Mouse (Mus musculus) 416B (cell line): ENCODE measurements at regions not wholly inside any gene's neighbourhood (a gene's known extent, or its start where the extent isn't known, plus 50 kb on each side); places are given as distances from the start of the nearest gene placed in this dataset.

Source experiments
- DNase-seq: peaks from one replicate; pipeline ENCODE4 v3.0.0; 2011; ENCODE audit warnings: low read depth

DNA sequence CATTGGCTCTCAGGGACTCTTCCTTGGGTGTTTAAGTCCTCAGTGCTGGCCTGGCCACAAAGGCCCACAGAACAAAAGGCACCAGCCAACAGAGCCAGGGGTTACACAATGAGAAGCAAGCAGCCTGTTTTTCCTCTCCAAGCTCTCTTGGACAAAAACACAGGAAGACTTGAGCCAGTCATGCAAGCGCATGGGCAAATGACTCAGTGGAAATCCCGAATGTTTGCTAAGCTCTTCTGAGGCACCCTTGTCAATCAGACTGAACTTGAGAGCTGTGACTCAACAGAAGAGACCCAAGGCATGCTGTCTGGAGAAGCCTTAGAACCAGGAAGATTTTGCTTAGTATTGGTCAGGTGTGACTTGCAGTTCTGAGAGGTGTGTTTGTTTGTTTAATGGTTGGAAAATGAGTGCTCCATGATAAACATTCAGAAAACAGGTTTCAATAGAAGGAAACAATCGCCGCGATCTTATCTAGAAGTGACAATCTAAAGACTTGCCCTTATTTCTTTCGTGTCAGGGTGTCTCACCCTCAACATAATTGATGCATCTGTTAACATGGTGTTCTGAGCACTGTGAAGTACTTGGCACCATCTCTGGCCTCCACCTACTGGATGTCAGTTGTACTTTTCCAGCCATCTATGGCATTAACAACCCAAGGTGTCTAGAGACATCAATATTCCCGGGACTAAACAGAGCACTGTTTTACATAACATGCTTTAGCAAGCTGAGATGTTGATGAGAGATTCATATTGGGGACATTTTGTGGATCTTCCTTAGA is 124.0 kb upstream of the Tmc1 start:
- DNase-seq: peak; percentile 90

DNA sequence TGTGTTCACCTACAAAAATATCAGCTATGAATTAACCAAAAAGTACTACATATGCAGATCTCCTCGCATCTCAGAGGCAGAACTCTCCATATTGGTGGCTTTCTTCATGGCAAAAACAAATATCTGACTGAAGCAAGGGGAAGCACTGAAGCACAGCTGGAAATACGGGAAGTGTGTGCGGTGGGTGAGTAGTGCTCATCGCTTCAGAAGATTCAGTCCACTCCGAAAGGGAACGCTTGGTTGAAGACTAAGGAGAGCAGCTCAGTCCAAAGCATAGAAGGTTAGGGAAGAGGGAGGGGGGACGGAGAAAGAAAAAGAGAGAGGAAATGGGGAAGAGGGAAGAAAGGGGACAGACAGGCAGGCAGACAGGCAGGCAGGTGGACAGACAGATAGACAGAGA is 114.4 kb upstream of the Tmc1 start:
- no peak for DNase-seq

DNA sequence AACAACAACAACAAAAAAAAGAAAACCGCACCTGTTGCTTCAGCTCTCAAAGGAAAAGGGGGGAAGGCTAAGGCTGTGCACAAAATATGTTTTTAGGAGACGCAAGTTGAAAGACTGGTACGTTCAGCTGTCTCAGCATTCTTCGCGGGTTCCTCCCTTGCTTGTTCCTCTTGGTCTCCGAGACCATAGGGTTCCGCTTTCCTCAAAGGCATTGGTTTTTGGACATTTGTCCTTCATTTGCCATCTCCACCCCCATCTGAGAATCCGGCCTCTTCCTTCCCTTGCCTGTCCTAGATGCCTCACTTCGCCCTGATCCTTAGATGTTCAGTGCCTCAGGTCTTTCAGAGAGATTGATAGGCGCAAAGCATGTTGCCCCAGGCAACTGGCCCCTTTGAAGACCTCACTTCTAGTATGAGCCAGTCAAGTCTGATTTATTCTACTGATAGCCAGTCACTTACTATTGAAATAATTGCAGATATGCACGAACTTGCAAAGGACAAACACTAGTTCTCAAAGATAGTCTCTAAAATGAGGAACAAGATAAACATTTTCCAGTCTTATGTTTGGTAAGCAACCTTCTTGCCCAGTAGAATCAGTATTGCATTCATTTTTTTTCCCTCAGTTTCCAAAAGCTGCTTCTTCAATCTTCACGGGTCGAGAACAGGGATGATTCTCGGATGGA is 112.6 kb upstream of the Tmc1 start:
- DNase-seq: no peak

DNA sequence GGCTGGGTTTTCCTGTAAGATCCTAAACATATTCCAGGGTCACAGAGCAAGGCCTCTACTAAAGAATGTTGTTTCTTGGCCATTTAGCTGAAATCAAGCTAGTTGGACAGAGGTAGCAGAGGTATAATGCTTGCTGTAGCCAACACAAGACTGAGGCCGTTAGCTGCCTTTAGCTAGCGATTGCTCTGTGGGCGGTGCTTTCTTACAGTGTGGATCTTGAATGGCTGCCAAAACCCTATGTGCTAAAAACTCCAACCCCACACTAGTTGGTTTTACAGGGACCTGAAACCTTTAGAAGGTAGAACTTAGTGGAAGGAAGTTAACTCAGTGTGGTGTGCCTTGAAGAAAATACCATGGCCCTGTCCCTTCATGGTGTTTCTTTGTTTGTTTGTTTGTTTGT is 110.9 kb upstream of the Tmc1 start:
- peak; percentile 43 for DNase-seq

DNA sequence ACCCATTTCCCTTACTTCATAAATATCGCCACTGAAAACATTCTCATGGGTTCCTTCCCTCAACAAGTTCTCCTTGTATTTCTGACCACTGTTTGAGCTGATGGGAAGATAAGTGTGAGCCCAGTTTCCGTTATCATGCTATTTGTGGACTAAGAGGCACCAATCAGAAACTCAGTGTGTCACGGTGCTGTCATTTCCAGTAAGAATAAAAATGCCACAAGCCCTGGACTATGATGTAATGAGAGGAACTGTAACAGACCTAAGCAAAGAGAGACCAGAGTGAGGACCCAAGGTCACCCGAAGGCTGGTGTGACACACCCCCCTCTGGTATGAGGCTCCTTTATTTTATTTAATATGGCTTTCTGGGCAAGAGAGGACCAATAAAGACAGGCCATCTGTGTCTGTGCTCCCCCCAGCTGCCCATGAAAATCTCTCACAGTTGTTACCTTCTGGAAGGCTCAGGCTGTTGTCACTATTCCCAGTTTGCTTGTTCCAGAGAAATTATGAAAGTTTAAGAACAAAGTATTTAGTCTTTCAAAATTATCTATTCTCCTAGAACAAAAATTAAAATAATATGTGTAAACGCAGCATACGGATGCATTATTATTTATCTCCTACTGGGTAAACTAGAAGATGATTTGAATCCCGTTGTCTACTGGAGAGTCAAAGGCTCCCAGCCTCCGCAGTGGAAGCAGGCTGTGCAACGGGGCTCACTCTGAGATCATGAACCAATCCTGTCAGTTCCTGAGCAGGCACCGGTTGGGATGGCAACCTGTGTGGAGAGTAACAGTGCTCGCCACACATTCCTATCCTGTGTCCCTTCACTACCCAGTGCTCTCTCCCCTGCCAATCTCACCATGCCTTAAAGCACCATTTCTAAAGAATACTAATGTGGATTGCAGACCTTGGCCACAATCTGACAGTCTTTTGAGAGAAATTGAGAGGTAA is 99.9 kb upstream of the Tmc1 start:
- DNase-seq: peak; percentile 98

DNA sequence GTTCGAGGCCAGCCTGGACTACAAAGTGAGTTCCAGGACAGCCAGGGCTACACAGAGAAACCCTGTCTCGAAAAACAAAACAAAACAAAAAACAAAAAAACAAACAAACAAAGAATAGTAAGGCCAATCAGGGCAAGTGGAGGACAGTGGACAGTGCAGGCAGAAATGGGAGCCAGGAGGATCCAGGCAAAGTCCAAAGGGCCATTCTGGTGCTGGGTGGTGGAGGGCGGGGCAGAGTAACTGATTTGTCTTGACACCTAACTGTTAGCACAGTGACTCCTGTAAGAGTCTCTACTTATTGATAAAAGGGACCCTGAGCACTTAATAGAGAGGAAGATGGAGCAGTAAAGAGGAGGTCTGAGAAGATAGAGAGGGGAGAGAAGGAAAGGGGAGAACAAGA is 98.8 kb upstream of the Tmc1 start:
- peak; percentile 11 for DNase-seq

DNA sequence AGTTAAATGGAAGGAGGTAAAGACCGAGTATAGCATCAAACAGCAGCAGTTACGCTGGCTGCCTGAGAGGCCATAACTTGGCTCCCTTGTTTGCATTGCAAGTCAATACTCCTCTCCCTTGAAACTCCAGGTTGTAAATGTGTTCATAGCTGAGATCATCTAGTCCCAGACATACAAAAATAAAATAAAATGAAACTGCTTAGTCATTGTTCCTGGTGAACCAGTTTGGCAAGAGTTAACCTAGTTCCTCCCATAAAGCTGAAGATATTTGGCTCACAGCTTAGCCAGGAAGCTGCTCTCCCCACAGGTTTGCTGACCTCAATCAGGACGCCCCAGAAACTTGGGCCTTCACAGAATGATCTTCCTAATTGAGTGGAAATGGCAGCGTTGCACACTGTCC is 97.9 kb upstream of the Tmc1 start:
- DNase-seq: peak; percentile 78

DNA sequence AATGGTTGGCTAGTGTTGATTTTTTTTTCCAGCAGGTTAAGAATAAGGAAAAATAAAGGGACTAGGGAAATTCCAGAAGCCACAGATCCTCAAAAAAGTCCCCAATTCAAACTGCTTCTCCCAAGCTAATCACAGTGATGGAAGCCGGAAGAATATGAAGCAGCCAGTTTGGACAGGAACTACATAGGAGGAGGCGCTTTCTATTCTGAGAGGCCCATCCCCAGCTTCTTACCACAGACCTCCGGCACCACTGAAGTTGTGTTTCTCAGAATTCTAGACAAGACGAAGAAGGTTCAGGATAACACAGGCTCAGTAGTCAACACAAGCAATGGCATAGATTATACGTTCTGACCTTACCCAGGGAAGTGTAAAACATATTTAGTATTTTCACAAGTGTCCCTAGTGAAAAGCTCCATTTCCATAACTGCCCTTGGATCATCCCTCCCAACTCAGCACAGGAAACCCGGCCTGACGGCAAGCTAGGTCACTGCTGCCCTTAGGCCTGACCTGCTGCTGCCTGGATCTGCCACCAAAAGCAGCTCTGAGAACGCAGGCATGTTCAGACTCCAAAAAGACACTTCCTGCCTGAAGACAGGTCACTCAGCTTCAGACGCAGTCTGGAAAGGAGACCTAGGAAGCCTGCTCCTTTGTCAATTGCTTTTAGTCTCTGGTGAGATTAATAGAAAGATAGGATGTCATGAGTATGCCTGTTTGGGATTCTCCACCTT is 97.2 kb upstream of the Tmc1 start:
- peak; percentile 42 for DNase-seq

DNA sequence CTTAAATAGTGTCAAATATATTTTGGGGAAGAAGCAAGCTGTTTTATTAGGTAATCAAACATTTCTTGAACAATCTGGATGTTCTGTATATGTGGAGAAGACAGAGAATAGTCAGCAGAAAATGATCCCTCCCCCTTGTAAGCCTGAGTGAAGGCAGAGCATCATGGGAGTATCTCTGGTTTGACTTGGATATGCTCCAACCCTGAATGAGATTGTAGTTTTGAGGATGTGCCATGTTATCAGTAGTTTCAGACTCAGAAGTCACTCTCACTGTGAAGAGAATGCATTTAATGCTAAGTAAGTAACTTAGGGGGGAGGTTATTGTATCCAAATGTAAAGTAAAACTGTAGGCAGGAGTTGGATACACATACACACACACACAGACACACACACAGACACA is 95.3 kb upstream of the Tmc1 start:
- peak; percentile 40 for DNase-seq

DNA sequence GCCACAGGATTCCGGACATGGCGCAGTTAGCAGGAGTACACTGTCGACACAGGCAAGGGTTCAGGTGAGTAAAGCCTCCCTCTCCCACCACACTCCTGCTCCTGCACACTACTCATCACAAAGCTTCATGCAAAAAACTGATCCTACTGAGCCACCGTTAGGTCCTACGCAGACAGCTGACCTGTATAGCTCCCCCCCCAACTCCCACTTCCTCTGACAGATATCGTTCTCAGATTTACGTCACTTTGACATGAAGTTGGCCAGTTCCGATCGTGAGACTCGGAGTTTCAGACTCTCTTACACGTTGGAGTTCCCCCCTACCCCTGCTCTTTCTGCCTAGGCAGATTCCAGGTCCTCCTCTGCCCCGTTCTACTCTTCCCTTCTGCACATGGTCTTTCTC is 91.6 kb upstream of the Tmc1 start:
- no peak for DNase-seq

DNA sequence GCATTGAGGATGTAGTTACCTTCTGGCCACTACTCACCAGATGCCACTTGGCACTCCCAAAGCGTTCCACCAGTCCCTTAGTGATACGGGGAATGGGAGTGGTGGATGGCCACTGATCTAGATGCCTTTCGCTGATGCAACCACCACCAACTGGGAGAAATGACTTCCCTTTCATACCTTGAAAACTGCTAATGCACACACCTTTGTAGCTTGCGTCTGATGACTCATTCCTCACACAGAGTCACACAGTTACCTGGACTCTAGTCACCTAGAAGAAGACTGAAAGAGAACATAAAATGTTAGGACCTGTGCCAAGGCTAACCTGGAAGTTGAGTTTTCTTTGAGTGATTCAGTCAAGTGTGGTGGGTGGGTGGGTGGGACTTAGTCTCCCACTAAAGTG is 90.0 kb upstream of the Tmc1 start:
- no peak for DNase-seq

DNA sequence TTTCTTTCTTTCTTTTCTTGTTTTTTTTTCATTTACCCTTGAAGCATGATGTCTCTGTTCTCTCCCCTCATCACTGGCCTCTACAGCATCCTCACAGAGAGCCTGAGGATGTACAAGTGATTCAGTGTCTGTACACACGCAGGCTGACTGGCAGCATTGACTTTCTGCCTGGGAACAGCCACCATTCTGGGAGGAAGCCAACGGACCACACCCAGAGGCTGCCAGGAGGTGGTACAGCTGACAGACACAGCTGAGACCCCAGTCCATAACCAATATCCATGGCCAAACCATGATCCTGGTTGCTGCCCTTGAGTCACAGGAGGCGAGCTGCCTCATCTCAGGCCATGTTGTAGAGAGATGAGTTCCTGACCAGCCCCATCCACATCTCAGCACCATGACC is 88.5 kb upstream of the Tmc1 start:
- DNase-seq: no peak

DNA sequence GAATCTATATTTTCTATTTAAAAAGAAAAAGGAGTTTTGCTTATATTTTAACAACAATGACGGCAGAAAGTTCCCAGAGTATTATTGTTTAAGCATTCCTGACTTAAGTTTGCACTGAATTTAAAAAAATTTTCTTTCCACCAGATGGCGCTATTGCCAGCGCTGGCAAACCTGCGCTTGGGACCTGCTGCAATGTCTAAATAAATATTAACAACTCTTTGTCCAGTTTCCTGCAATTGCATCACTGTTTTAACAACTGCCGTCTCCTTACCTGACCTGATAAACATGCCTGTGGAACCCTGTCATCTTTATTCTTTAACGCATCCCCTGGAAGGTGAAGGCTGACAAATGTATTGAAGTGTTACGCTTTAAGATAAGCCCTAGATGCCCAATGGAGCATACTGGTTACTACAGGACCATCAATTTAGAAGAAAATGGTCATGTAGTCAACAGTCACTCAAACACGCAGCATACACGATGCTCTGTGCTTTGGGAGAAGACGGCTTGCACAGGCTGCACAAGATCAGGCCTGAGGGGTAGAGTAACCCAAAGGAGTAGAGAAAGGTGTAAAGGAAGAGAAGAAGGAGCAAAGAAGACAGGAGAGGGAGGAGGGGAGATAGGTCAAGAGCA is 83.6 kb upstream of the Tmc1 start:
- peak; percentile 95 for DNase-seq

DNA sequence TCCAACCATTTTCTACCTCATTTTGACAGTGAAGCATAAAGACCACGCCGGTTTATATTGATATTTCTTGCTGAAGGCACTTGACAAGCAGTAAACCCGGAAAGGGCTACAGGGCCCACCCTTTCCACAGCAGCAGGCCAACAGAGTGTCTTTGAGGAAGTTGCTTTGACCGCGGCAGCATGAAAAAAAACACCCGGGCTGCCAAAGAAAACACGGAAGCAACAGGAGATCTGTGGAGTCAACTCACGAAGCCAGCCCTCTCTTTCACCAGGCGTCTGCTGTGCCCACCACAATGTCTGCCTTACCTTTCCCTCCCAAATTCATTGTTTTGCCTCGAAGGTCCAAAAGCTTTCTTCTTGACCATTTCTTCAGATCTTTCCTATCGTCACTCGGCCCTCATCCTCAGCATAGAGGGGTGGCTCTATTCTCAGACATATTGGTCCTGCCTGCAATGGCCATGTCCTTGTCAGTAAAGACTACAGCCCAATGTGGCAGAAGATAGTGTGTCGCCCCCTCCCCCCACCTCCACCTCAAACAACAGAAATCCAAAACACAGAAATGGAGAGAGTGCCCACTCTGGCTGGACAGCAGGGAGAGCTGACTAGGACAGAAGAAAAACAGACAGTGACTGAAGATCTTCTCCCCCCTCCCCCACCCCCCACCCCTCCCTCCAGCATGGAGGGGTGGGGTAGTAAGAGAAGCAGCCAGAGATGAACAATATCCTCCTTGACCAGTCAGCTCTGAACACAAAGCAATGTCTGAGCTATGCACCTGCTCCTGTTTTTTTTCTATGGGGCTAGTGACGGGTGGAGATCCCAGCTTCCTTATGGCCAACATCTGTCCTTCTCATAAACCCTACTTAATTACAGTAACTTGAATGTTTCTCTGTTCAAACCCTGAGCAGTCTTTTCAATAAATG is 82.8 kb upstream of the Tmc1 start:
- peak; percentile 98 for DNase-seq

DNA sequence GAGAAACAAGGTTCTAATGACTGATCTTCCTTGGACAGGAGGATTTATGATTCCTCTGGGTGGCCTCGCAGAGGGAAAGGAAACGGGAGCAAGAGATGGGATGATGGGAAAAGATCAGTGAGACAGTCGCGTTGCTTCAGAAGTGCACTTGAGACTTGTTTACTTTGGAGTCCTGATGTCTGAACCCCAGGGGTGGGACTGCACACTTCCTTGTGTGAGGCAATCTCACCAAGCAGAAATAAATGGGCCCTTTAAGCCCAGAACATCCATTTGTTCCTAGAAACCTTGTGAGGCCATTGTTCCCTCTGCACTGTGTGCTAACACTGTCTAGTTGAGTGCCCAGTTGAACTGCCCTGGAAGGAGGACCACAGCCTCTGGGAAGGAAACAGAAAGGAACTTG is 81.5 kb upstream of the Tmc1 start:
- DNase-seq: peak; percentile 15

DNA sequence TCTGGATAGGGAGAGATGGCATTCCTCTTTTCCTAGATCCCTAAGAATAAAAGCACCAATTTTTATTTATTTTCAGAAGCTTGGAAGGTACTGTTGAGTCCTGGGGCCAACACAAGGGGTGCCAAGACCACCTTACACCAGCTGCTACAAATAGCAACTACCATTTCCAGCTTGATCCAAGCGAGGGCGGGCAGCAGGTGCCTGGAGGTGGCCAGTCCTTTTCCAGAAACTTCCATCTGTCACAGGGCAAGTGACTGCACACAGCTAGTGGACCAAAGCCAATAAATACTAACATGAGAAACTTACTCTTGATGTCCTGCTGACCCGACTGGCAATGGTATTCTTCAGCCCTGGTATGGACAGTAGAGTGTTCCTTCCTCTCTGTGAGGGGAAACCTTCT is 80.0 kb upstream of the Tmc1 start:
- no peak for DNase-seq

DNA sequence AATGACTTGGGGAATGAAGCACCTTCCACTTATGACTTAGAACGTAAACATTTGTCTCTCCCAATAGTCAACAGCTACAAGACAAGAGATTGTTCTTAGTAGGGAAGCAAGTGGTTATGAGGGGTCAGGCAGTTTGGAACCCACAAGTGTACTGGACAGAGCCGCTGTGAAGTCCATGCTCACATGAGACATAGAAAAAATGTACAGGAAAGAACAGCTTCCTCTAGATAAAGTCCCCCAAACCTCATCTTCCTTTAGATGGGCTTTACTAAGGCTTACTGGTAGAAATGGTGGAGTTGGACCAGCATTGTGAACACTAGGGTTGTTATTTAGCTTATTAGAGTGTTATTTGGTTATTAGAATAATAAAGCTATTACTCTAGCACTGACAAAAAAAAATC is 78.6 kb upstream of the Tmc1 start:
- peak; percentile 95 for DNase-seq

DNA sequence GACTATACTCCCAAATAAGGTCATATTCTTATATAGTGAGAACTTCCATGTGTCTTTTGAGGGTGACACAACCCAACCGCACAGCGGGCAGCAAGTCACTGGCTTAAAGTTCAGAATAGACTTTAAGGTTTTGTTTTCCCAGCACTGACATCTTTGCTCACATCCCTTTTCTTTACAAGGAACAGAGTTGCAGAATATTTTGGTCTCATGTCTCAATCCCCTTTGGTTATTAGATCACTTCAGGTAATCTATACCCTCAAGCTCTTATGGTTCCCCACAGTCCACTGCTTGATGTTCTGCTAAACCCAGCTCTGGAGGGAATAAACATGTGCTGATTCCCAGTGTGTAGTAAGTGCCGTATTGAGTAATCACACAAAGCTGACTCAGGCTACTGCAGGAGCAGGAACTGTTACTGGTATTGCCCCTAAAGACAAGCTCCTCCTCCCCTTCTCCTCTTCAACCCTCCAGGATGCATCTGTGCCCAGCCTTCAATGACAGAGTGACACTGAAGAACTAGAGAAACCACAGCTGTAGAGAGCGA is 77.8 kb upstream of the Tmc1 start:
- peak; percentile 99 for DNase-seq

DNA sequence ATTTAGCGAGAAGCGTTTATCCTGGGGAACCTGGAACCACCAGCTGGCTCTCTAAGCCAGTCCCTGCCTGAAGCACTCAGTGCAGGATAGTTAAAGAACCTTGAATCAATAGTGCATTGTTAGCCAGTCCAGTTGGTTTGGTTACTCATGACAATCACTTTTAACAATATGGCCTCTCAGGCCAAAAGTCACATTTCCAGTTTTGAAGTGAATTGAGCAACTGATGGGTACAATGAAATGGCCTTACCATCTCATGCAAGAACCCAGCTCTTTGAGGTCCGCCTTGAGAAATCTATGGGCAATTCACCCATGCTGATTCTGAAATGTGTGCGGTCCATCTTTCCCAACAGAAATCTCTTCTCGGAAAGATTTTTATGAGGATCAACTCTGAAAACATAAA is 77.0 kb upstream of the Tmc1 start:
- DNase-seq: no peak

DNA sequence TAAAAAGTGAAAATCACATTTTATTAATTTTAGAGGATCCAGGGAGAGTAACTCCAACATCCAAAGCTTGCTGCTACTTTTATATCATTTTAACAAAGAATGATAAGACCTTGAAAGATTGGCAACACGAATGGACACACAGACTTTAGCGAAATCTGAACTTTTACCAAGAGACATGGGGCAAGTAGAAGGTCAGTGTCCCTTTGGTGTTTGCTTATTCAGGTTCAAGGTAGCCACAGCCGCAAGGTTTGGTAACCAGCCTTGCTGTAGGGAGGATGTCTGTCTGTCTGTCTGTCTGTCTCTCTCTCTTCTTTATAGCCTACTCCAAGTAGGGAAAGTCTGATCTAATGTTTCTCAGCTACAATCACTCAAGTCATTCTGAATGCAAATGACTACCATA is 75.0 kb upstream of the Tmc1 start:
- no peak for DNase-seq
